Mouse (Mus musculus) cerebellum, adult 9-11 months (tissue): ENCODE measurements around the gene Vmn1r17.
"Not testable (repeated sequence)": the region's sequence is repeated elsewhere in the genome, so short reads cannot be mapped to it uniquely, and the experiment has no call there.

Source experiments
- DNase-seq: peaks from one replicate; pipeline ENCODE4 v3.0.0; 2022

Gene Vmn1r17

DNA sequence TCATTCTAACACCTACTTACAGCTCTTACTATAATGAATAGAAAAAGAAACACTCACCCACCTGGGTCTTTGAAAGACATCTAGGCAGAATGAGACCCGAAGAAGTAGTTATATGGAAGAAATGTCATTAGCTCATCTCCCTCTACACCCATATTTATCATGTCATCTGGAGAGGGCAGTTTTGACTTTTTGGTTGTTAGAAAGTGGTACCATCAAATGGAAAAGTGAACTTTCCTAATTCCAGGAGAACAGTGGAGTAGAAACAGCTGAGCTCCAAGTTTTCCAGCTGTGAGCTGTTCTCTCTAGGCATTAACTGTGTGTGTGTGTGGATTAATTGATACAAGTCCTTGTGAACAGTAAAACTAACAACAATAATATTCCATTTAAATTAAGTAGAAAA, at the start of gene Vmn1r17:
Gene Vmn1r17, minus strand, starts transcription at position 101 of the 400 bp plus-strand sequence.
- no peak for DNase-seq

DNA sequence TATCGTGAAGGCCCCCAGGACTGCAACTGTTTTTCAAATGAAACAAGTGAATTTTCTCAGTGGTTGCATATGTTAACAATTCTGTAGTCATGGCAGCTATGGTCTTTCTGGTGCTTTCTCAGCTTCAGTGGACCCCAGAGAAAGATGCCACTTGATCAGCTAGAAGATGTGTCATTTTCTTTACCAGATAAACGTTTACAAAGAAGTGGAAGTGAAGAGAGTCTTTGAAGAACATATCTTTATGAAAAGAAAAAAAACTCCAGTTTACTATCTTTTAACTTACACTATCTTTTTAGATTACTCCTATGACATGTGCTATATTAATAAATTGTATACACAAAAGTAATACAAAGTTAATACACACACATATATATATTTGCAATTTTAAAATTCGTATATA, 40.0 kb upstream of the Vmn1r17 start, which contains the start of gene Vmn1r19:
Gene Vmn1r19, plus strand, starts transcription at position 301 of the 400 bp plus-strand sequence.
- not testable (repeated sequence) for DNase-seq

DNA sequence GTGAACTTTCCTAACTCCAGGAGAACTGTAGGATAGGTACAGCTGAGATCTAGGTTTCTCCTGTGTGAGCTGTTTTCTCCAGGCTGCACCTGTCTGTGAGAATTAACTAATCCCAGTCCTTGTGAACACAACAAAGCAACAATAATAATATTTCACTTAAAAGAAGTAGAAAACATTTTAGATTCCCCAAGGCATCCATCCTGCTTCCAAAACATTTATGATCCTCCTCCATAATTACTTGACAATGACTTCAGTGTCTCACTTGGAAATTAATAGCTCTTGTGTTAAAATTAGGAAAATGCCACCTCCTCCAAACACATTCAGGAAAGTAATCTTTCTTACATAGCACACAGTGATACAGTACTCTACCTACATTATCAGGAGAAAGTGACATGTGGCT, 32.2 kb upstream of the Vmn1r17 start, which contains the start of gene Vmn1r18:
Gene Vmn1r18, minus strand, starts transcription at position 101 of the 400 bp plus-strand sequence.
- DNase-seq = no peak

DNA sequence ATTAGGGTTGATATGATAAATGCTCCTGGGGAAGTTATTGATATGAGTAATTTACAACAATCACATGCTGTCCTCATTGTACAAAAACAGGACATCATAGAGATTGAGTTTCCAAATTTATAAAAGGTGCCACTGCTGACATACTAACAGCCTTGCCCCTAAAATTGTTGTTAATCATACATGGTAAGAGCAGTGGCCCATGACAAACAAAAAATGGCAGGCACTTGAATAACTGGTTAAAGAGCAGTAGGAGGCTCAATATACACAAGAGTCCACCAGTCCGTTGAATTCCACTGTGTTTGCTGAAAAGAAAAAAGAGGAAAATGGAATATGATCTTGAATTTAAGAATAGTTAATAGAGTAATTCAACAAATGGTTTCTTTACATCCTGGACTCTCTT, 4.0 kb upstream of the Vmn1r17 start:
- no peak for DNase-seq

DNA sequence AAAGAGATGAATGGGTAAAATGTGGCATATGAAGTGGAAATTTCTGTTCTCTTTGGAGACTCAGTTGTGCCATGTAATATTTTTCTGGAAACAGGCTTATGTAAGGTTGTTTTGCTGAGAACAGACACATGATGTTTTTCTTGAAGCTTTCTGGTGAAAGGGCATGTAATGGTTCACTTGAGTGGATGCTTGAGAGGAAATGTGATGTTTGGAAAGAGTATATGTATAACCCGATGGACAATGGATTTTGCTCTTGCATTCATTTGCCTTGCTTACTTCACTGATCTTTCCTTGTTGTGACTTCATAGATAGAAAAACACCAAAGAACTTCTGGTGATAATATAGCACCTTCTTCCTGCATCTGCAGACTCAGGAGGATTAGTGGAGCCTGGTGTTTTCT, 2.3 kb upstream of the Vmn1r17 start:
- DNase-seq = not testable (repeated sequence)

DNA sequence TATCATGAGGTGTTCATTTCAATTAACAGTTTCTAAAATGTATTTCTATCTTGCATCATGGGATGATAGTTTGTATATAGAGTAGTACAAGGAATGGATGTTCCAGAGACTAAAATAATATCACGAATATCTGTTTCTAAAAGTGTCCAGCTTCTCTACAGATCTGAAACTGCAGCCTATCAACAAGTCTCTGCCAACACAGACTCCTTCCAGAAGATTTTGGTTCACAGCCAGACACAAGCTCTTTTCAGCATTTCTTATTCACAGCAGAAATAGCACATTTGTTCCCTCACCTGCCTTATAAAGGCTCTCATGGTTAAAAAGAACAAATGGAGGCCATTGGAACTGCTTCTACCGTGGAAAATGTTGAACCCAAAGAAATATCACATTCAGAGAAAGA, 6.7 kb downstream of the Vmn1r17 start:
- no peak for DNase-seq

DNA sequence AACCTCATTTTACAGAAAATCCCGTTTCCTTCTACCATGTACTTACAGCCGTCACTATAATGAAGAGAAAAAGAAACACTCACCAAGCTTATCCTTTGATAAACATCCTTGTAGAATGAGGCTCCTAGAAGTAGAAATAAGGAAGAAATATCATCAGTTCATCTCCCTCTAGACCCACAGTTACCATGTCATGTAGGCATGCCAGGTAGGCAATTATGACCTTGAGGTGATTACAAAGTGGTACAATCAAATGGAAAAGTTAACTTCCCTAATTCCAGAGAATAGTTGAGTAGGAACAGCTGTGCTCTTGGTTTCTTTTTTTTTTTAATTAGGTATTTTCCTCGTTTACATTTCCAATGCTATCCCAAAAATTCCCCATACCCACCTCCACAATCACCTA, 34.1 kb downstream of the Vmn1r17 start, which contains the start of gene Vmn1r16:
Gene Vmn1r16, minus strand, starts transcription at position 101 of the 400 bp plus-strand sequence.
- no peak for DNase-seq

DNA sequence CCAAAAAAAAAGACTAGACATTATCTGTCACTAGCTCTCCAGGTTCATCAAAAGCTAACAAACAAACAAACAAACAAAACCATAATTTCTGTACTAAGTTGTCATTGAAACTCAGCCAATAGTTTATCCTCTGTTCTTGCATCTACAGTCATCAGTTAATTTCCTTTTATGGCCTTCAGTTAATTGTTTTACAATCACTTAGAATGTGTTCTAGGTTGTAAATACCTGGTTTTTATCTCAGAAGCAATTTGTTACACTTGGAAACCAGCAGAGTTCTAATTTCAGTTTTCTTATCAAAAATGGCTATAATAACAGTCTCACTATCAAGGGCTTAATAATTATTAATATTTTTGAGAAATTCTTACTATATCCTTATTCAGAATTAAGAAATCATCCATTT, 37.4 kb downstream of the Vmn1r17 start:
- no peak for DNase-seq
